Mouse (Mus musculus) embryonic fibroblast, embryonic 13.5 days (primary cell): Measurements from ENCODE around the gene Gm20538.

Source experiments
- CTCF ChIP-seq: IDR thresholded peaks from 2 replicates; pipeline ENCODE4 v1.5.1; 2011; ENCODE audit warnings: mild to moderate bottlenecking, control low read depth, low read length, moderate library complexity, borderline replicate concordance; ENCODE audit not compliant: insufficient read depth
- POLR2A ChIP-seq: IDR thresholded peaks from 2 replicates; pipeline ENCODE4 v1.6.1; 2011; ENCODE audit warnings: low read depth, mild to moderate bottlenecking, control low read depth, low read length, moderate library complexity

DNA sequence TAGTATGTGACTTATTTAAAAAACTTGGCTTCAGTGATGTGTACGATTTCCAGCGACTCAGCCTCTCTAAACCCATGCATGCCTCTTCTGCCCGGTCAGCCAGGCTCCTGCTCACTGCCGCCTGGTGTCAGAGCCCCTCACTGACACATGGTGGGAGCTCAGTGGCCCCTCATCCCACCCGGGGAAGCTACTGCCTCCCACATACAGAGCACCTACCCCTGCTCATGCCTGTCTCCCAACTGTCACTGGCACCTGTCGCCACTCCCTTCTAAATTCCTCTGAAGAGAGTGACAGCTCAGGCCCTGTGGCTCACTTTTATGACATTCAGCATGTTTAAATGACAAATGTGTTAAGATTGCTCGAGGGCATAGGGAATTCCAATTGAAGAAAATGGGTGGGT lies 23.6 kb upstream of the Gm20538 start:
- no peak for TF ChIP-seq CTCF
- TF ChIP-seq POLR2A = no peak
